Mouse (Mus musculus) T-helper 1 cell (primary cell): Measurements from ENCODE around the gene Chst4.

Experiments used
- in situ Hi-C: fragments of 300-600 bp; cut with MboI, MseI; formaldehyde crosslinking; loops from one replicate; pipeline ENCODE4 v1.15.1; 2025; ENCODE audit warnings: high pct_unique_total_duplicates

Gene Chst4

GRCm38 (mm10) chr8:110006312-110007023 is 33.1 kb downstream of the Chst4 start:
- in situ Hi-C loops, result no loop called here

GRCm38 (mm10) chr8:110004300-110004699 is 35.2 kb downstream of the Chst4 start:
- in situ Hi-C loops, result no loop called here

GRCm38 (mm10) chr8:110002953-110003352 is 36.6 kb downstream of the Chst4 start:
- in situ Hi-C loops, result no loop called here

GRCm38 (mm10) chr8:109999974-110000373 is 39.6 kb downstream of the Chst4 start:
- in situ Hi-C loops, result no loop called here

- in situ Hi-C loops, result no loop called here
Observed at GRCm38 (mm10) chr8:109998066-109998465, 41.5 kb downstream of the Chst4 start.

GRCm38 (mm10) chr8:109997381-109997780 is 42.2 kb downstream of the Chst4 start:
- in situ Hi-C loops, result no loop called here

- in situ Hi-C loops, result no loop called here
Observed at GRCm38 (mm10) chr8:109992951-109993350, 46.6 kb downstream of the Chst4 start.

GRCm38 (mm10) chr8:109992166-109992565 is 47.4 kb downstream of the Chst4 start:
- in situ Hi-C loops, result no loop called here

- in situ Hi-C loops, result no loop called here
Observed at GRCm38 (mm10) chr8:109990224-109990623, 49.3 kb downstream of the Chst4 start, which contains the start of gene Tat. Tat (plus strand) TSS chr8:109990437.

- in situ Hi-C loops, result no loop called here
Observed at GRCm38 (mm10) chr8:109989151-109989550, 50.4 kb downstream of the Chst4 start.

GRCm38 (mm10) chr8:109987776-109988175 is 51.8 kb downstream of the Chst4 start:
- in situ Hi-C loops, result no loop called here

GRCm38 (mm10) chr8:109986384-109986783 is 53.2 kb downstream of the Chst4 start:
- in situ Hi-C loops, result no loop called here

GRCm38 (mm10) chr8:109983944-109984343 is 55.6 kb downstream of the Chst4 start:
- in situ Hi-C loops, result no loop called here

GRCm38 (mm10) chr8:109982386-109983105 is 57.0 kb downstream of the Chst4 start:
- in situ Hi-C loops, result no loop called here

- in situ Hi-C loops, result no loop called here
Observed at GRCm38 (mm10) chr8:109979339-109979738, 60.2 kb downstream of the Chst4 start.
